Mouse (Mus musculus) embryo, embryonic 9.5 days (tissue): ENCODE measurements around the gene Slc38a9.

Experiments
- DNase-seq: peaks from one replicate; pipeline ENCODE4 v3.0.0-alpha.2; 2017; ENCODE audit errors: extremely low spot score

Gene Slc38a9

GRCm38 (mm10) chr13:112745936-112746694 lies 85.6 kb downstream of the Slc38a9 start:
- no peak for DNase-seq

GRCm38 (mm10) chr13:112746695-112747055 lies 86.1 kb downstream of the Slc38a9 start:
- DNase-seq = no peak

GRCm38 (mm10) chr13:112747808-112748430 lies 87.4 kb downstream of the Slc38a9 start:
- DNase-seq = no peak

- DNase-seq = no peak
Observed at GRCm38 (mm10) chr13:112748808-112749510, 88.4 kb downstream of the Slc38a9 start.

GRCm38 (mm10) chr13:112749881-112750280 lies 89.3 kb downstream of the Slc38a9 start:
- no peak for DNase-seq

GRCm38 (mm10) chr13:112751454-112752308 lies 91.1 kb downstream of the Slc38a9 start:
- peak; percentile 71 for DNase-seq

GRCm38 (mm10) chr13:112752309-112752975 lies 91.9 kb downstream of the Slc38a9 start:
- no peak for DNase-seq

GRCm38 (mm10) chr13:112753522-112753921 lies 93.0 kb downstream of the Slc38a9 start:
- no peak for DNase-seq

- DNase-seq = no peak
Observed at GRCm38 (mm10) chr13:112754871-112755270, 94.3 kb downstream of the Slc38a9 start.

GRCm38 (mm10) chr13:112755507-112756010 lies 95.0 kb downstream of the Slc38a9 start:
- DNase-seq = no peak

GRCm38 (mm10) chr13:112757395-112757794 lies 96.8 kb downstream of the Slc38a9 start:
- no peak for DNase-seq

- DNase-seq = no peak
Observed at GRCm38 (mm10) chr13:112758546-112759090, 98.1 kb downstream of the Slc38a9 start.

GRCm38 (mm10) chr13:112759364-112759763 lies 98.8 kb downstream of the Slc38a9 start:
- DNase-seq = no peak

- DNase-seq = no peak
Observed at GRCm38 (mm10) chr13:112759777-112760537, 99.4 kb downstream of the Slc38a9 start.

GRCm38 (mm10) chr13:112760538-112760881 lies 100.0 kb downstream of the Slc38a9 start:
- no peak for DNase-seq

GRCm38 (mm10) chr13:112761787-112762186 lies 101.2 kb downstream of the Slc38a9 start:
- DNase-seq = no peak

GRCm38 (mm10) chr13:112762548-112762947 lies 102.0 kb downstream of the Slc38a9 start:
- no peak for DNase-seq

GRCm38 (mm10) chr13:112763531-112764091 lies 103.1 kb downstream of the Slc38a9 start:
- DNase-seq = no peak

- no peak for DNase-seq
Observed at GRCm38 (mm10) chr13:112764556-112764955, 104.0 kb downstream of the Slc38a9 start.

- DNase-seq = no peak
Observed at GRCm38 (mm10) chr13:112765654-112766053, 105.1 kb downstream of the Slc38a9 start.
